Mouse (Mus musculus) kidney, embryonic 16.5 days (tissue): ENCODE results near the gene Fam160b1. TPM values are rescaled to one million over a fixed set of nuclear protein-coding genes. Genes with fewer than 3 reads are reported as not detected.

ENCODE experiments used
- ATAC-seq: fragments of 200-750 bp; cut with Nextera tagmentation; 2 replicates; pipeline ENCODE4 v1.8.0; 2017; ENCODE audit warnings: moderate TSS enrichment; ENCODE audit not compliant: low FRiP score, low TSS enrichment
- H3K27ac ChIP-seq: fragments of 300-500 bp; sonication (generic); 2 replicates; pipeline ENCODE4 v1.5.1; 2014; ENCODE audit warnings: low read length
- H3K27me3 ChIP-seq: fragments of 300-500 bp; sonication (generic); 2 replicates; pipeline ENCODE4 v1.6.1; 2014; ENCODE audit warnings: low read length, control low read depth, mixed read lengths; ENCODE audit not compliant: insufficient read depth
- H3K36me3 ChIP-seq: fragments of 300-500 bp; sonication (generic); 2 replicates; pipeline ENCODE4 v1.6.1; 2014; ENCODE audit warnings: low read length, control low read depth, mixed read lengths; ENCODE audit not compliant: insufficient read depth
- H3K4me1 ChIP-seq: fragments of 300-500 bp; sonication (generic); 2 replicates; pipeline ENCODE4 v1.6.1; 2014; ENCODE audit warnings: low read length, control low read depth, mixed read lengths; ENCODE audit not compliant: insufficient read depth
- H3K4me2 ChIP-seq: fragments of 300-500 bp; sonication (generic); replicated peaks from 2 replicates; pipeline ENCODE4 v1.6.1; 2014; ENCODE audit warnings: low read depth, low read length
- H3K4me3 ChIP-seq: fragments of 300-500 bp; sonication (generic); 2 replicates; pipeline ENCODE4 v1.5.1; 2014; ENCODE audit warnings: mild to moderate bottlenecking, low read length
- H3K9ac ChIP-seq: fragments of 300-500 bp; sonication (generic); replicated peaks from 2 replicates; pipeline ENCODE4 v1.6.1; 2014; ENCODE audit warnings: low read length
- H3K9me3 ChIP-seq: fragments of 300-500 bp; sonication (generic); 2 replicates; pipeline ENCODE4 v1.6.1; 2016; ENCODE audit warnings: low read length, control low read depth
- WGBS: fragments of 180-500 bp; shearing (Covaris S2); extraction: QIAGEN DNeasy Blood & Tissue Kit; methylation state at CpG from one replicate; pipeline ENCODE4 v1.1.7; 2014; 5-methylcytosine and 5-hydroxymethylcytosine counted together
- polyA plus RNA-seq: library from polyadenylated mRNA; unstranded; fragments of >200 nt; fragmentation: Nextera tagmentation; extraction: Ambion mirVana; gene quantifications from 2 replicates; pipeline ENCODE4 v1.2.1, GENCODE M21; 2015

The Fam160b1 gene
- polyA plus RNA-seq, 1 experiment from 2014 or later = 13.1 TPM

- Histone ChIP-seq H3K36me3 (no peaks in the 10 kb centered on the region), H3K4me2 (no peak overlapping the region), H3K4me1 (no peaks in the 10 kb centered on the region), H3K9me3 (no peaks in the 10 kb centered on the region), H3K9ac (no peak overlapping the region), H3K27ac (no peak overlapping the region), H3K27me3 (no peaks in the 10 kb centered on the region), H3K4me3 (no peak overlapping the region)
- 83% methylated on average over 8 of the region's 8 CpGs for WGBS
- no peak for ATAC-seq
Observed at GRCm38 (mm10) chr19:57323087-57323486, 37.4 kb upstream of the Fam160b1 start.

GRCm38 (mm10) chr19:57325748-57326300 is 34.7 kb upstream of the Fam160b1 start:
- 26% methylated on average over 7 of the region's 7 CpGs for WGBS
- no peaks in the 10 kb centered on the region for H3K9me3 ChIP-seq
- H3K9ac ChIP-seq = no peak overlapping the region
- no peak for ATAC-seq
- no peak overlapping the region for H3K4me2 ChIP-seq
- H3K27ac ChIP-seq = no peak overlapping the region
- no peaks in the 10 kb centered on the region for H3K36me3 ChIP-seq
- no peak overlapping the region for H3K4me3 ChIP-seq
- no peaks in the 10 kb centered on the region for H3K27me3 ChIP-seq
- H3K4me1 ChIP-seq = no peaks in the 10 kb centered on the region

- H3K27ac ChIP-seq = no peak overlapping the region
- no peaks in the 10 kb centered on the region for H3K4me1 ChIP-seq
- H3K9ac ChIP-seq = no peak overlapping the region
- no peaks in the 10 kb centered on the region for H3K36me3 ChIP-seq
- H3K4me3 ChIP-seq = no peak overlapping the region
- no peaks in the 10 kb centered on the region for H3K27me3 ChIP-seq
- H3K4me2 ChIP-seq = no peak overlapping the region
- no peaks in the 10 kb centered on the region for H3K9me3 ChIP-seq
- no peak for ATAC-seq
Observed at GRCm38 (mm10) chr19:57327679-57328078, 32.8 kb upstream of the Fam160b1 start.

GRCm38 (mm10) chr19:57328269-57328668 is 32.2 kb upstream of the Fam160b1 start:
- no peak overlapping the region for H3K4me3 ChIP-seq
- H3K4me2 ChIP-seq = no peak overlapping the region
- H3K4me1 ChIP-seq = no peaks in the 10 kb centered on the region
- H3K9ac ChIP-seq = no peak overlapping the region
- H3K9me3 ChIP-seq = no peaks in the 10 kb centered on the region
- no peak overlapping the region for H3K27ac ChIP-seq
- ATAC-seq = no peak
- 92% methylated on average over 7 of the region's 7 CpGs for WGBS
- no peaks in the 10 kb centered on the region for H3K36me3 ChIP-seq
- H3K27me3 ChIP-seq = no peaks in the 10 kb centered on the region

- 66% methylated on average over 12 of the region's 12 CpGs for WGBS
- Histone ChIP-seq H3K9ac (no peak overlapping the region), H3K9me3 (no peaks in the 10 kb centered on the region), H3K4me1 (no peaks in the 10 kb centered on the region), H3K36me3 (no peaks in the 10 kb centered on the region), H3K4me3 (no peak overlapping the region), H3K27ac (no peak overlapping the region), H3K27me3 (no peaks in the 10 kb centered on the region), H3K4me2 (no peak overlapping the region)
- ATAC-seq = no peak
Observed at GRCm38 (mm10) chr19:57328792-57329191, 31.7 kb upstream of the Fam160b1 start.

- H3K9me3 ChIP-seq = no peaks in the 10 kb centered on the region
- no peak for ATAC-seq
- 78% methylated on average over 11 of the region's 11 CpGs for WGBS
- no peaks in the 10 kb centered on the region for H3K4me1 ChIP-seq
- H3K4me2 ChIP-seq = no peak overlapping the region
- no peak overlapping the region for H3K27ac ChIP-seq
- no peak overlapping the region for H3K9ac ChIP-seq
- H3K27me3 ChIP-seq = no peaks in the 10 kb centered on the region
- H3K4me3 ChIP-seq = no peak overlapping the region
- no peaks in the 10 kb centered on the region for H3K36me3 ChIP-seq
Observed at GRCm38 (mm10) chr19:57330309-57330708, 30.2 kb upstream of the Fam160b1 start.

GRCm38 (mm10) chr19:57331237-57331636 is 29.2 kb upstream of the Fam160b1 start:
- Histone ChIP-seq H3K9ac (no peak overlapping the region), H3K4me3 (no peak overlapping the region), H3K27me3 (no peaks in the 10 kb centered on the region), H3K27ac (no peak overlapping the region), H3K4me2 (no peak overlapping the region), H3K9me3 (no peaks in the 10 kb centered on the region), H3K4me1 (no peaks in the 10 kb centered on the region), H3K36me3 (no peaks in the 10 kb centered on the region)
- WGBS = 80% methylated on average over 6 of the region's 6 CpGs
- no peak for ATAC-seq

GRCm38 (mm10) chr19:57333356-57333755 is 27.1 kb upstream of the Fam160b1 start:
- ATAC-seq = no peak
- H3K36me3 ChIP-seq = no peaks in the 10 kb centered on the region
- no peaks in the 10 kb centered on the region for H3K4me1 ChIP-seq
- 92% methylated on average over 4 of the region's 4 CpGs for WGBS
- no peak overlapping the region for H3K4me2 ChIP-seq
- no peaks in the 10 kb centered on the region for H3K9me3 ChIP-seq
- H3K9ac ChIP-seq = no peak overlapping the region
- H3K4me3 ChIP-seq = no peak overlapping the region
- no peak overlapping the region for H3K27ac ChIP-seq
- H3K27me3 ChIP-seq = no peaks in the 10 kb centered on the region

GRCm38 (mm10) chr19:57335135-57335534 is 25.3 kb upstream of the Fam160b1 start:
- H3K36me3 ChIP-seq = no peaks in the 10 kb centered on the region
- no peak for ATAC-seq
- H3K4me3 ChIP-seq = no peak overlapping the region
- 52% methylated on average over 8 of the region's 8 CpGs for WGBS
- no peaks in the 10 kb centered on the region for H3K27me3 ChIP-seq
- H3K4me2 ChIP-seq = no peak overlapping the region
- no peaks in the 10 kb centered on the region for H3K9me3 ChIP-seq
- H3K27ac ChIP-seq = no peak overlapping the region
- no peak overlapping the region for H3K9ac ChIP-seq
- H3K4me1 ChIP-seq = no peaks in the 10 kb centered on the region

- no peaks in the 10 kb centered on the region for H3K4me1 ChIP-seq
- H3K9ac ChIP-seq = no peak overlapping the region
- 88% methylated on average over 13 of the region's 13 CpGs for WGBS
- no peaks in the 10 kb centered on the region for H3K27me3 ChIP-seq
- H3K4me2 ChIP-seq = no peak overlapping the region
- no peaks in the 10 kb centered on the region for H3K9me3 ChIP-seq
- no peak overlapping the region for H3K4me3 ChIP-seq
- no peaks in the 10 kb centered on the region for H3K36me3 ChIP-seq
- no peak overlapping the region for H3K27ac ChIP-seq
- no peak for ATAC-seq
Observed at GRCm38 (mm10) chr19:57339281-57339864, 21.1 kb upstream of the Fam160b1 start.
